Mouse (Mus musculus): ENCODE measurements around the gene Gm3045.

DNA sequence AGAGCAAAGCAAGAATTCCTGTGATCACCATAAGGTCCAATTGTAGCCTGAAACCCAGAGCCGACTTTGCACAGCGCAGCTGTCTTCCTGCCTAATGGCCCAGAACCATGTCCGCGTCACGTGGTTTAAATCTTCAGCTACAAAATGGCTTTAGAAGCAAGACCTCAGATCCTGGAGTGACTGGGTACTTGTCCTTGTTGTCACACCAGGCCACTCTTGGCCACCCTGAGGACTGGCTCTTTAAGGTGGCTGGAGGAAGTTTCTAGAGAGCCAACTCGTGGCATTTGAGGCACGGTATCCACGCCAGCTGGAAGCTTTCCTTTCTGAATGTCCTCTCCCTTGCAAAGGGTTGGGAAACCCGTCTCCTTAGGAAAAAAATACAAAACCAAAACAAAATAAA, 45.6 kb downstream of the Gm3045 start:
- TF ChIP-seq CTCF (IDR thresholded peaks at IDR 0.05; ENCODE audit: low read depth) (no peak), EP300 (IDR thresholded peaks at IDR 0.05; ENCODE audit: low read depth) (no peak)

Data from liver, embryonic 14.5 days (tissue).